Mouse (Mus musculus): Measurements from ENCODE around the gene Nrgn. TPM values are rescaled to one million over a fixed set of nuclear protein-coding genes. Genes with fewer than 3 reads are reported as not detected.

The Nrgn gene
- polyA plus RNA-seq, 1 experiment, result 20.2 TPM

DNA sequence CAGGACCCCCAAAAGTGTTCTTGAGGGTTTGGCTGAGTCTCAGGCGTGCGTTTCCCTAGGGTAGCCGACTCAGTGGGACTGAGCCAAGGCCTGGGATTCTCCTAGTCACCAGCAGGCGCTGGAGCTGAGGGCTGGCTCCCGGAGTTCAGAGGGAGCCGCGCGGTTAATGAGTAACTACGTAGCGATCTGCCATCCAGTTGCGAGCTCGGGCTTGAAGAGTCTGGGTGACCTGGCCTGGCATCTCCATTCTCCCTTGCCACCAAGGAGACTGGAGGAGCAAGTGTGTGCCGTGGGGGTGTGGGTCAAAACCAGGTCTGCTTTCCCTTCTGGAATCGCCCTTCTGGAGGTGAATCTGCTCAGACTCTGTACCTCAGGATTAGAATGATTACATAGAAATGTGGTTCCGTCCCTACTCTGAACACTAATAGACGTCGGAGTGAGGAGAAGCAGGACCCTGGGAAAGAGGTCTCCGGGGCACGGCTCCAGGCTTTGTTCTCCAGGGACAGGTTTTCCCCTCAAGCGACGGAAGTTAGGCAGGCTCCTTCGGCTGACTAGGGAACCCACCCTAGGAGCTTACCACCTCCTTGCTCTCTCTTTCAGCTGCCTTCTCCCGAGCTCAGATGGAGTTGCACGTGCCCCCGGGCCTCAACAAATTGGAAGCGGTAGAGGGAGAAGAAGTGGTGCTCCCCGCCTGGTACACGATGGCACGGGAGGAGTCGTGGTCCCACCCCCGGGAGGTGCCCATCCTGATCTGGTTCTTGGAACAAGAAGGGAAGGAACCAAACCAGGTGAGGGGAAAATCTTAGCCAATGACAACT lies 21.6 kb downstream of the Nrgn start:
- H3K4me3 ChIP-seq (replicated peaks; ENCODE audit: extremely low read depth, low read depth, low read length), result peak overlapping the region; percentile 86
- 4% methylated on average over 31 of the region's 31 CpGs for WGBS
- peaks cover 10% of the 10 kb centered on the region for H3K4me1 ChIP-seq (ENCODE audit: control insufficient read depth, insufficient read depth, low read length)
- TF ChIP-seq CTCF (IDR thresholded peaks at IDR 0.05; ENCODE audit: insufficient read depth, low read length) (peak; percentile 15; the same call in 1 of the 2 replicates), POLR2A (IDR thresholded peaks at IDR 0.05; ENCODE audit: borderline replicate concordance, extremely low read depth, low read depth, low read length) (peak; percentile 39; the same call in 1 of the 2 replicates)
- no peak for DNase-seq

DNA sequence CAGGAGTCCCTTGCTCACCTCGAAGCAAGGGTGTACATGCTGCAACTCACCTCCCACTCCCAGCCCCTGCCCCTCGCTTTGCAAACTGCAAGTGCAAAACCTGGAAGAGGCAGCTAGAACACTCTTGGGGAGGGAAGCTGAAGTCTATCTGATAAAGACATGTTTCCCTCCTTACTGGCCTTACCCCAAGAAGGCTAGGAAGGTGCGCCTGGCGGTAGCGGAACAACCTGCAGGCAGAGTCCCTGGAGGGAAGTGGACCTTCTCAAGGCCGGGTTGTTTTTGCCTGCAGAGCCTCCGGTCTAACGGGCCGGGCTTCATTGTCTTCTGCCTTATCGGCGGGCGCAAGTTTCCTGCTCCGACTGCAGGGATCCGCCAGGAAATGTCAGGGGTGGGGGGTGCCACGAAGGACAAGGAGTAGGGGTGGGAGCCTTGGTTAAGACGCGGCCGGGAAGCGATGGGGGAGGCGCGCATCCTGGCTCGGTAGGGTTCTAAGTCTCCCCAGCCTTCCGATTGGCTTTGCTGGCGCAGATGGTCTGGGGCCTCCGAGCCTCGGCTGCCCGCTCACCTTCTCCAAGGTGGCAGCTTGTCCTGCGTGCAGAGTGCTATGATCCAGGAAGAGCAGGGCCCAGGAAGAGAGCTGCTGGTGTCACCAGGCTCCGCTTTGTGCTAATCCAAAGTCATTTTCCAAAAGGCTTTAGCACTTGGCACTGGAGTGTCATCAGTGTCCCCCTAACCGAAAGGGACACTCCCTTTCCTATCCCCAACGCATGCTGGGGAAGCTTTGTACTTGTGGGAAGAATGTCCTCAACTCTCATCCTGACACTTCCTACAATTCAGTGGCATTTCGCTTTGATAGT lies 22.4 kb downstream of the Nrgn start:
- Histone ChIP-seq H3K4me1 (ENCODE audit: control insufficient read depth, insufficient read depth, low read length) (peaks cover 11% of the 10 kb centered on the region), H3K4me3 (replicated peaks; ENCODE audit: extremely low read depth, low read depth, low read length) (peak overlapping the region; percentile 86)
- TF ChIP-seq POLR2A (IDR thresholded peaks at IDR 0.05; ENCODE audit: borderline replicate concordance, extremely low read depth, low read depth, low read length), result peak; percentile 72
- peak; percentile 53 for TF ChIP-seq CTCF (IDR thresholded peaks at IDR 0.05; ENCODE audit: insufficient read depth, low read length)
- WGBS, result 4% methylated on average over 32 of the region's 32 CpGs
- peak; percentile 74 for DNase-seq

- TF ChIP-seq CTCF (IDR thresholded peaks at IDR 0.05; ENCODE audit: insufficient read depth, low read length) (no peak), POLR2A (IDR thresholded peaks at IDR 0.05; ENCODE audit: borderline replicate concordance, extremely low read depth, low read depth, low read length) (peak; percentile 40; the same call in 1 of the 2 replicates)
- DNase-seq, result peak; percentile 32
- WGBS, result 26% methylated on average over 9 of the region's 9 CpGs
- Histone ChIP-seq H3K4me3 (replicated peaks; ENCODE audit: extremely low read depth, low read depth, low read length) (peak overlapping the region; percentile 86), H3K4me1 (ENCODE audit: control insufficient read depth, insufficient read depth, low read length) (peaks cover 10% of the 10 kb centered on the region)
Observed at GRCm38 (mm10) chr9:37528225-37528970, 24.3 kb downstream of the Nrgn start.

DNA sequence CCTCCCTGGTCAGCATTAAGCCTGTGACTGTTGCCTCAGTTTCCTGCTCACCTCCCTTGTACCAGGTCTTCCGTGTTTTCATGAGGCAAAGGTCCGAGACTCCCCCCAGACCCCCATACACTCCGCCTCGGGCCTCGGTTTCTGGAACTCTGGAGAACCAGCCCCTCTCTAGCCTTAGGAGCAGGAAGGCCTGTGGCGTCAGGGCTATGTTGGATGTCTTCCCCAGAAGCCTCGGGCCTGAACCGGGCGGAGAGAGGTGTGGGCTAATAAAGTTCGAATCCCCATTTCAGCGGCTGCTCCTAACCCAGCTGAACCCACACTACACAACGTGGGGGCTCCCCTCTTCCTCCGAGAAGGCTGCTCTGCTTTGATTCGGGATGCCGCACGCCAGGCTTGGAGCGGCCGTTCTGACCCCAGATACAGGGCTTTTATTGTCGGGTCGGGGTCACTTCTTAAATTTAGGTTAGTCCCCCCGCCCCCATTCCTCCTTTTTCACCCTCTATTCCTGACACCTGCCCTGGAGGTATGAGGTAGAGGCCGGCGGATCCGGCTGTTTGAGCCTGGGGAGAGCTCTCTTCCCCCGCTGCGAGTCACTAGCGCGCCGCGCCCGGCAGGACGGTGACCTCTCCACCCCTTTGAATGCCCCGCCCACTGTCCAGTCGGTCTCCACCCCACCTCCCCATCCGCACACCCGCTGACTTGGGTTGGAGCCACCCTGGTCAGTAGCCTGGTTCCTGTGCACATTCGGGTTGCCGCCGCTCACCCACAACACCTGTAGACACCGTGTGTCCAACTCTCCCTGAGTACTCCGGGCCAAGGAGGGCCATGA lies 25.1 kb downstream of the Nrgn start, which contains the start of gene Esam:
Esam (plus strand) TSS at position 683 of the 829 bp plus-strand sequence.
- WGBS, result 8% methylated on average over 41 of the region's 41 CpGs
- TF ChIP-seq CTCF (IDR thresholded peaks at IDR 0.05; ENCODE audit: insufficient read depth, low read length), result no peak
- TF ChIP-seq POLR2A (IDR thresholded peaks at IDR 0.05; ENCODE audit: borderline replicate concordance, extremely low read depth, low read depth, low read length), result peak; percentile 93; the same call in 1 of the 2 replicates
- Histone ChIP-seq H3K4me3 (replicated peaks; ENCODE audit: extremely low read depth, low read depth, low read length) (peak within 1 kb of the TSS; percentile 86), H3K4me1 (ENCODE audit: control insufficient read depth, insufficient read depth, low read length) (peaks cover 10% of the 10 kb centered on the region)
- DNase-seq, result peak; percentile 89

DNA sequence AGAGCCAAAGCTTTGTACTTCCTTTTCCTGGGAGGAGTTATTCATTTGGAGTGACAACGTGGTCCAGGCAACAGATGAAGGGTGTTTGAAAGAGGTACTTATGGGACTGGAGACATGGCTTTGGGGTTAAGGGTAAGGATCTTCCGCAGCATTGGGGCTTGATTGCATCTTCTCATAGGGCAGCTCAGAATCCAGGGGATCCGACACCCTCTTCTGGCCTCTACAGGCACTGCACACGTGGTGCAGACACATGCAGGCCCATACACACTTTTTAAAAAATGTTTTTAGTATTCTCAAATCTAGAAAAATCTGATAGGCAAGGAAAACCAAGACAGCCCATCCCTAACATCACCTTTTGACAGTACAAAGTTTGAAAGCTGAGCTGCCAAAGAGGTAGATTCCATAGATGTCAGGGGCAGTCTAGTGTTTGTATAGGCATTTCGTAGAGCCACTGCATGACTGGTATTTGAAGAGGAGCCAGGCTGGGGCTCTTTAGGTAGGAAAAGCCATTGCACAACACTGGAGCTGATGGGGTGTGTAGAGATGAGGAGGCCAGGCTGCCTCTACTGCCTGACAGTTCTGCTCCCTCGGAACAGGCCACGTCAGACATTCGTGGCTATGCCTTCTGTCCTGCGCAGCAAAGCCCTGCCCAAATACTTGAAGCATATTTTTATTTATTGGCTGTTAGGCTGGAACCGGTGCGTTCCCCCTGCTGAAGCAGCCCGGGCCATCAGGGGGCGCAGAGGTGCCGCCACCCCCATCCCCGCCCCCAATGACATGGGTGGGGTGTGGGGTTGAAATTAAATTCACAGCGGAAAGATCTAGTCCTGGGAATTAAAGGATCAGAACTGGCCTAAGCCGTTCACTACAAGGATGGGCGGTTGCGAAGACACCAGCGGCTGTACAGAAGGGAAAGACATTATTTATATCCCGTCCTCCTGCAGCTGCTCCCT lies 26.0 kb downstream of the Nrgn start:
- peak; percentile 61 for DNase-seq

DNA sequence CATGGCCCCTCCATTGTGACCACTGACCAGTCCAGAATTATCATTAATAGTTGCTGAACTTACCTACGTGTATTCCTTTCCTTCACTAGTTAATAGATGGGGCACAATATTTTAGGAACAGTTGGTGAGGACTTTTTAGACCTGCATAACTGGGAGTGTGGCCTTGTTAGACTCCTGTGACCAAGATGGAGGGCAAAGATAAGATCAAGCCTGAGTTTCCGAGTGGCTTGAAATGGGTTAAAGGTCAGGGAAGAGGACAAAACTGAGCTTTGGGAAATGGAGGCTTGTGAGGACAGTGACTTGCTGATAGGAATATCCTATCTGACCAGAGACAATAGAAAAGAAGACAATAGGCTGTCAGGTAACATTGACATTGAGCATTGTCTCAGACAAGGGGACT lies 27.2 kb downstream of the Nrgn start:
- TF ChIP-seq CTCF (IDR thresholded peaks at IDR 0.05; ENCODE audit: insufficient read depth, low read length) (no peak), POLR2A (IDR thresholded peaks at IDR 0.05; ENCODE audit: borderline replicate concordance, extremely low read depth, low read depth, low read length) (no peak)
- no peak for DNase-seq
- 69% methylated on average over 2 of the region's 2 CpGs for WGBS
- H3K4me3 ChIP-seq (replicated peaks; ENCODE audit: extremely low read depth, low read depth, low read length), result no peak overlapping the region
- peaks cover 2% of the 10 kb centered on the region; the same call in 1 of the 2 replicates for H3K4me1 ChIP-seq (ENCODE audit: control insufficient read depth, insufficient read depth, low read length)

More for the DNA sequence above, 26.0 kb downstream of the Nrgn start:
- H3K4me1 ChIP-seq (ENCODE audit: control insufficient read depth, insufficient read depth, low read length), result peaks cover 7% of the 10 kb centered on the region; the same call in 1 of the 2 replicates
- TF ChIP-seq POLR2A (IDR thresholded peaks at IDR 0.05; ENCODE audit: borderline replicate concordance, extremely low read depth, low read depth, low read length) (peak; percentile 18; the same call in 1 of the 2 replicates), CTCF (IDR thresholded peaks at IDR 0.05; ENCODE audit: insufficient read depth, low read length) (0 out of 2 replicates have a peak, but pooled peaks have one; percentile 22)
- H3K4me3 ChIP-seq (replicated peaks; ENCODE audit: extremely low read depth, low read depth, low read length), result peak overlapping the region; percentile 86
- WGBS, result 21% methylated on average over 21 of the region's 21 CpGs

GRCm38 (mm10) chr9:37519995-37520394 lies 32.7 kb downstream of the Nrgn start:
- no peak for DNase-seq
- WGBS, result 69% methylated on average over 2 of the region's 2 CpGs
- TF ChIP-seq POLR2A (IDR thresholded peaks at IDR 0.05; ENCODE audit: borderline replicate concordance, extremely low read depth, low read depth, low read length) (no peak), CTCF (IDR thresholded peaks at IDR 0.05; ENCODE audit: insufficient read depth, low read length) (no peak)
- Histone ChIP-seq H3K4me3 (replicated peaks; ENCODE audit: extremely low read depth, low read depth, low read length) (no peak overlapping the region), H3K4me1 (ENCODE audit: control insufficient read depth, insufficient read depth, low read length) (0 out of 2 replicates have a peak, but pooled peaks cover 3% of the 10 kb centered on the region)

Data from lung, adult 2 months (tissue).